Mouse (Mus musculus) lung, postnatal 36 days (tissue): ENCODE measurements at regions not wholly inside any gene's neighbourhood (a gene's known extent, or its start where the extent isn't known, plus 50 kb on each side); places are given as distances from the start of the nearest gene placed in this dataset.
A peak's percentile ranks its signal among the peaks of the same experiment; 100 is the strongest.

Experiments used
- DNase-seq: peaks from one replicate; pipeline ENCODE4 v3.0.0; 2022; ENCODE audit warnings: mixed read lengths

GRCm38 (mm10) chr13:44360016-44360415 lies 369.3 kb upstream of the Jarid2 start:
- DNase-seq = no peak

- no peak for DNase-seq
Measured at GRCm38 (mm10) chr13:44360725-44361290, 368.5 kb upstream of the Jarid2 start.

- DNase-seq = peak; percentile 21
Measured at GRCm38 (mm10) chr13:44362293-44363005, 366.8 kb upstream of the Jarid2 start.

- DNase-seq = no peak
Measured at GRCm38 (mm10) chr13:44363016-44363415, 366.3 kb upstream of the Jarid2 start.

DNA sequence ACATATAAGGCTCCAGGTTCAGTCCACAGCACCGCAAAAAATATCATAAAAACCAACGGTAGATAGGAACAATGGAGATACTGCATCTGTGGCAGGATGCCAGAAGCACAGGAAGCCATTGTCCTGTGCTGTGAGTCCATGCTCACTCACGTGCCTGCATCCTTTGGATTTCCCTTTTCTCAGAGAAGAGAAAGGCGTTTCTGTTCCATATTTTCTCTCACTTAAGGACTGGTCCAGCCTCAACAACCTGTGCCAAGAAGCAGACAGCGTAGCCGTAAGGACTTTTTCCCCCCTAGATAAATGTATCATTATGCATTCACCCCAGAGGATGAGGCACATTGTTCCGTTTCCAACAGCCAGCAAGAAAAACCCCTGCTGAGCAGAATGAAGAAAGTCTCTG lies 360.0 kb upstream of the Jarid2 start:
- no peak for DNase-seq

GRCm38 (mm10) chr13:44372361-44372877 lies 356.9 kb upstream of the Jarid2 start:
- peak; percentile 34 for DNase-seq

DNA sequence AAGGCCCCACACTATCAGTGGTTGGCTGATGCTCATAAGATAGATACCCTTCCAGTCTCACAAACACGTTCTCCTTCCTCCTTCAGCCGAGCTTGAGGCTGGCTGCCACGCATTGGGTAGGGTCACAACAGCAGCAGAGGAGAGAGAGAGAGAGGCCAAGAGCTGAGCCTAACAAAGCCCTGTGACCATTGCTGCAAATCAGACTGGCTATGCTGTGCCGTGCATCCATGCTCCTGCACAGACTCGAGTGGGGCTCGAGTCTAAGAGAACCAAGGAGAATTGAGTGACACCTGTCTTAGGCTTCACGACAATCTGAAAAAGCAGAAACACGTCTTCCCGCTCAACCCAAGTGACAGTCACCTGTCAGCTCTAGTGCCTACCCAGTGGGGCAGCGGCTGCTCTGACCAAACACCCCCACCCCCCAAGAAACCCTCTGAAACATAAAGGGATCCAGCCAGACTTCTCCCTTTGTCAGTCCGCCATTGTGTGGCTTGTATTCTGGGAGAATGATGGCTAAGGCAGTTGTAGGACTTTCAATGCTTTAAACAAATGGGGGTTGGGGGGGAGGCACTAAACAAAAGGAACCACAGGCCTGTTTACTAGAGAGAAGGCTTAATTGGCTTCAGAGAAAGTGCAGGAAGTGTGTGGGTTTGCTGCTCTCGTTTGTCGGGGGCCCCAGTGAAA lies 353.7 kb upstream of the Jarid2 start:
- DNase-seq = no peak

GRCm38 (mm10) chr13:44376160-44376488 lies 353.1 kb upstream of the Jarid2 start:
- DNase-seq = no peak

GRCm38 (mm10) chr13:44381721-44382450 lies 347.4 kb upstream of the Jarid2 start:
- DNase-seq = peak; percentile 64

GRCm38 (mm10) chr13:44383322-44383721 lies 346.0 kb upstream of the Jarid2 start:
- no peak for DNase-seq

GRCm38 (mm10) chr13:44386767-44387166 lies 342.5 kb upstream of the Jarid2 start:
- DNase-seq = no peak

GRCm38 (mm10) chr13:44389696-44390095 lies 339.6 kb upstream of the Jarid2 start:
- DNase-seq = no peak

- no peak for DNase-seq
Measured at GRCm38 (mm10) chr13:44390666-44391390, 338.4 kb upstream of the Jarid2 start.

DNA sequence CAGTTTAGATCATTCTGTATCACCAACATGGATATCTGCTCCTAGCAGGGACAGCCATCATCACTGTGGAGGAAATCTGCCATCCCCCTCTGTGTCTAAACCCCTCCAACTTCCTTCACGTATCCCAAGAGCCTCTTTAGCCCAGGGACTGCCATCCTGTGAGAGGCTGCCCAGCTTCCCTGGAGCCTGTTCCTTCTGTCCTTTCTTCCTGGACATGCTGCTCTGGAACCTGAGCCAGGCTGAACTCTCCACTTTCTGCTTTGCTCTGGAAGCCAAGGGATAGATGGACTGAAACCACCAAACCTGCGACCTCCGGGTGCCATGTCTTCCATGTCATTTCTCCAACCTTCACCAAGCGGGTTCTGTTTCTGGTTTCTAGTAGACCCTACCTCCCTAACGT lies 335.3 kb upstream of the Jarid2 start:
- DNase-seq = no peak

DNA sequence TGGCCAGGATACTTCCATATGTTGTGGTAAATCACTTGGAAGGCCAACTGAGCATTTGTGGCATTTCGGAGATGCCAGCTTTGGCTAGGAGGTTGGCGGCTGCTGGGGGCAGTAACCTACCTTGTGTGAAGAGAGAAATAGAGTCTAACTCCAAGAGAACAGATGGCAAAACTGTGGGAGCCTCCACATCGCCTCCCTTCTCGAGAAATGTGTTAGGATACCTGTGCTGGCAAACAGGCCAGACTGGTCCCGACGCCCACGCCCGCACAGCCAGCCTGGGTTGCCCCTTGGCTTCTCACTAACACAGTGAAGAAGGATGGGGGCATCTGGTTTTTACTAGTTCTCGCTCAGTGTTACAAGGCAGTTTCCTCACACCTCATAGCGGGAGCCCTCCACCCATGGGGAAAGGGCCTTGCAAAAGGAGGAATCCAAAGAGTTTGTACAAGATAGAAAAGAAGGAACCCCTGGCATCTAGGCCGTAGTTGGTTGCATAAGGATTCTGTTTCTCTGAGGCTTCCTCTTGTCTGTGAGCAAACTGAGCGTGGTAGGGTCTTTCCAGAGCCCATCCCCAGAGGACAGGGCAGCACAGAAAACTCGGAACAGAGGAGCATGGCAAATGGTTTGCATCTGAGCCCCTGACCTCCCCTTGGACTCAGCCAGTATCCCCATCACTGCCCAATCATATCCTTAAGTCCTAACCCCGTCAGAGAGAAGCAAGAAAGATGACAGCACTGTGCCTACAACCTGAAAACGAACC lies 330.5 kb upstream of the Jarid2 start:
- DNase-seq = no peak

DNA sequence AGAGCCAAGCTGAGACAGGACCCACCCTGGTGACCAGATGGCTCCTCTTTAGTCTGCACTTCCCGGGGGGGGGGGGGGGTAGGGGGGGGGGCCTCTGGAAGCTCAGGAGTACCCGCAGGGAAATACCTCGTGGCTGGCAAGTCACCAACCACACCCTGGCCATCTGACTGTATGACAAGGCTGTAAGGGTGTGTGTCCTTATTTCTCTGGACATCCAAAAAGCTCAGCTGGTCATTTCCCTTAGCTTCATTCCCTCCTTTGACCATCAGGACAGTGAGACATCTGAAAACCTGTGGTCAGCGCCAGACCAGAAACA lies 329.9 kb upstream of the Jarid2 start:
- DNase-seq = no peak

DNA sequence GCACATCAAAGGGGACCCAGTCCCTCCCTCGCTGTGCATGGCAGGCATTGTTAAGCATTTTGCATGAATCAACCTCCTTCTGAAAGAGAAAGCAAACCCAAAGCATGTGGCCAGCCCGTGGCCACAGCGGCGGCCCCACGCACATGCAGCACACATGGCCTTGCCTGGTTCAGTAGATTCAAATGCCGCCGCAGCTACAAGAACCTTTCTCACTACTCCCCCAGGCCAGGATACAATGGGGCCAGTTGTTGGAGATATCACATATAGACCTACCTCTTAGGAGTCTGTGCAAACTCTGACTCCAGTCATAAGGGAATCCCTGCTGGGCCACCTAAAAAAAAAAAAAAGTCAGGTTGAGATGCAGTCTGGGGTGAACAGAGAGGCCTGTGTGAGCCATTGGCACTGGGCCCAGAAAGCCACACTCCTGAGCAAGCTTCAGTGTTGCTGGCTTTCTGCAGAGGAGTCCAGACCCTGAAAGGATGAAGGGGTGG lies 329.4 kb upstream of the Jarid2 start:
- no peak for DNase-seq

GRCm38 (mm10) chr13:44404010-44404575 lies 325.2 kb upstream of the Jarid2 start:
- DNase-seq = peak; percentile 26

- DNase-seq = no peak
Measured at GRCm38 (mm10) chr13:44407307-44407706, 322.0 kb upstream of the Jarid2 start.

- no peak for DNase-seq
Measured at GRCm38 (mm10) chr13:44408619-44408959, 320.7 kb upstream of the Jarid2 start.

GRCm38 (mm10) chr13:44408960-44409719 lies 320.1 kb upstream of the Jarid2 start:
- peak; percentile 74 for DNase-seq
